Mouse (Mus musculus): ENCODE results near the gene Ttyh3. TPM values are rescaled to one million over a fixed set of nuclear protein-coding genes. Genes with fewer than 3 reads are reported as not detected.

Ttyh3 gene
- polyA plus RNA-seq, 1 experiment from 2014 or later = 5.2 TPM

DNA sequence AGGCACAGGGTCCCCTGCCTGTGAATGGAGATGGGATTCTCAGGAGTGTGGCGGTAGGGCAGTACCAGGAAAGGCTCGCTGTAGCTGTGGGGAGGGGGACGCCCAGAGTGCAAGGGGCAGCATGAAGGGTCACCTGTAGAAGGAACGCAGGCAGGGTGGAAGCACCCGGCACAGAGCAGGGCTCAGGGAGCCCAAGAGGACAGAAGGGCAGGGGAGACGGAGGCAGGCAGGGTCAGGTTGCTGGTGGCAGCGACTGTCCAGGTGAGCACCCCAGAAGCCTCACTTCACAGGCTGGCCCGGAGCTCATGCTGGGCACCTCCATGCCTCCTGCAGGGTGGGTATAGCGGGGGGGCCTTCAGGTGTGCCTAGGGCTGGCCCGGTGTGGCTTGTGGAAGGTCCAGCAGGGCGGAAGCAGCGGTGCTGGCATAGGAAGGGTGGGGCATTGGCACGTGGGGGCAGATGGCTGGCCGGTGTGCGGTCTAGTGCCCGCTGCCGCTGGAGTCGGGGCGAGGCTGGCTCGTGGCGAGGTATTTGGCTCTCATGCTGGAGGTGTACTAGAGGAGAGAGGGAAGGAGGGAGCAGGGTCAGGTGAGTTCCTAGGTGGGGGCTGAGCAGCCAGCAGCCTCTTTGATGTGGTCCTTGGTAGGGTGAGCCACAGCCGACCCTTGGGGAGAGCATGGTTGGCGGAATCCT is 25.7 kb downstream of the Ttyh3 start:
- no peak for DNase-seq
- no peaks in the 10 kb centered on the region for H3K9me3 ChIP-seq (ENCODE audit: low read length)
- H3K9ac ChIP-seq (replicated peaks) = no peak overlapping the region
- no peak overlapping the region for H3K27ac ChIP-seq (ENCODE audit: low read depth)
- H3K4me2 ChIP-seq (ENCODE audit: low read depth, low read length) = no peak overlapping the region
- H3K36me3 ChIP-seq (replicated peaks; ENCODE audit: insufficient read depth, low read length) = peaks cover 26% of the 10 kb centered on the region
- H3K27me3 ChIP-seq (ENCODE audit: insufficient read depth, low read length) = no peaks in the 10 kb centered on the region
- H3K4me3 ChIP-seq (ENCODE audit: low read depth, low read length) = no peak overlapping the region
- no peaks in the 10 kb centered on the region for H3K4me1 ChIP-seq (ENCODE audit: insufficient read depth)
- TF ChIP-seq CTCF (IDR thresholded peaks at IDR 0.05; ENCODE audit: low read depth) = no peak
- TF ChIP-seq EP300 (IDR thresholded peaks at IDR 0.05; ENCODE audit: low read depth) = no peak
- WGBS (ENCODE audit: insufficient replicate concordance) = 86% methylated on average over 23 of the region's 23 CpGs
- ATAC-seq = no peak

DNA sequence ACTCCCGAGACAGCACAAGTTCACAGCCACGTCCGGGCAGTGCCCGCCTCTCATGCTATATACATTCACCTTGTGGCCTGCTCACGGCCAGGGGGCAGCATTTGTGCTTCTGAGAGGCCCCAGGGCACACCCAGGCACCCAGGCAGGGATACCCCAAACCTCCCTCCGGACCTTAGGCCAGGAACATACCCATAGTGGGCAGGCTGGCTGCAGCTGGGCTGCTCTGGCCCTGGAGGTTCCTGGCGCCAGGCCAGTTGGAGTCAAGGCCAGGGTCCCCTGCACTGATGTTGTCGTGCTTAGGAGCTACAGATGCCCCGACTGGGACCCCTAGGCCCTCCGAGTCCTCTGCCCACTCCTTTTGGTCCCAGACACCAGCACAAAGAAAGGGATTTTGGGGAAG is 27.3 kb downstream of the Ttyh3 start:
- H3K4me2 ChIP-seq (ENCODE audit: low read depth, low read length) = no peak overlapping the region
- H3K9me3 ChIP-seq (ENCODE audit: low read length) = no peaks in the 10 kb centered on the region
- no peak overlapping the region for H3K9ac ChIP-seq (replicated peaks)
- H3K27ac ChIP-seq (ENCODE audit: low read depth) = no peak overlapping the region
- DNase-seq (no peak), ATAC-seq (no peak)
- 76% methylated on average over 10 of the region's 10 CpGs for WGBS (ENCODE audit: insufficient replicate concordance)
- H3K27me3 ChIP-seq (ENCODE audit: insufficient read depth, low read length) = no peaks in the 10 kb centered on the region
- H3K4me3 ChIP-seq (ENCODE audit: low read depth, low read length) = no peak overlapping the region
- peaks cover 10% of the 10 kb centered on the region for H3K36me3 ChIP-seq (replicated peaks; ENCODE audit: insufficient read depth, low read length)
- peaks cover 10% of the 10 kb centered on the region for H3K4me1 ChIP-seq (ENCODE audit: insufficient read depth)
- no peak; the same call in 1 of the 2 replicates for TF ChIP-seq CTCF (IDR thresholded peaks at IDR 0.05; ENCODE audit: low read depth)
- no peak for TF ChIP-seq EP300 (IDR thresholded peaks at IDR 0.05; ENCODE audit: low read depth)

- no peak overlapping the region for H3K27ac ChIP-seq (ENCODE audit: low read depth)
- H3K9me3 ChIP-seq (ENCODE audit: low read length) = no peaks in the 10 kb centered on the region
- no peak overlapping the region for H3K9ac ChIP-seq (replicated peaks)
- no peak for ATAC-seq
- H3K4me1 ChIP-seq (ENCODE audit: insufficient read depth) = peaks cover 14% of the 10 kb centered on the region
- DNase-seq = no peak
- no peak overlapping the region for H3K4me2 ChIP-seq (ENCODE audit: low read depth, low read length)
- WGBS (ENCODE audit: insufficient replicate concordance) = 64% methylated on average over 9 of the region's 9 CpGs
- peaks cover 10% of the 10 kb centered on the region; the same call in 1 of the 2 replicates for H3K36me3 ChIP-seq (replicated peaks; ENCODE audit: insufficient read depth, low read length)
- H3K27me3 ChIP-seq (ENCODE audit: insufficient read depth, low read length) = no peaks in the 10 kb centered on the region
- TF ChIP-seq CTCF (IDR thresholded peaks at IDR 0.05; ENCODE audit: low read depth) (no peak), EP300 (IDR thresholded peaks at IDR 0.05; ENCODE audit: low read depth) (no peak)
- H3K4me3 ChIP-seq (ENCODE audit: low read depth, low read length) = no peak overlapping the region
These were observed 27.7 kb downstream of the Ttyh3 start for GRCm38 (mm10) chr5:140621092-140621491.

DNA sequence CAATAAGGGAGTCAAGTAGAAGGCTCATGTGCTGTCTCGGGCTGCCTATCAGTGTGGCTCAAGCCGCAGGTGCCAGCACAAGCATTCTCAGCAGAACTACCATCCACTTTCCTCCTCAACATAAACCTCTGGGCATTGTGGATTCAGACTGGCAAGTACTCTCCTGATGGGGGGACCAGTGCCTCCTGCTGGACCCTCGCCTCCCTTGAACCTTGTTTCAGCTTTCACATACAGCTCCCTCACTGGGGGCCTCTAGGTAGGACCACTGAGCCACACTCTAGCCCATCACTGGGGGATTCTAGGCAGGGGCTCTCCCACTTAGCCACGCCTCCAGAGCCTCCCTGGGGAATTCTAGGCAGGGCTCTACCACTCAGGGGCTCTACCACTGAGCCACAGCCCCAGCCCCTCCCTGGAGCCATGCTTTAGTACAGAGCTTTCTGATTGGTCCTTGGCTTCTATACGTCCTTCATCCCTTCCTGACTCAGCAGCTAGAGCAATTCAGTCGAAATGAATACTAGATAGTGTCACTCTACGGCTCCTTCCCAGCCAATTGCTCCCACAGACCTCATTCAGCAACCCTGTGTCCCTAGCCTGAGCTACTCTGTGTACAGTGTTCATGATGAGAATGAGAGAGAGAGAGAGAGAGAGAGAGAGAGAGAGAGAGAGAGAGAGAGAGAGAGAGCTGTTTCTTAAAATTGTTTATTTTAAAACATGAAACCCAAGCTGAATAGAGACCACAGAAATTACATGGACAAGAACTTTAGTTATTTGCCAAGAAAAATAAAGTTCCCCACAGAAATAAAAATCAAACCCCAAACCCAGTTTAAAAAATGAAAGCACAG is 28.7 kb downstream of the Ttyh3 start:
- 46% methylated on average over 7 of the region's 7 CpGs for WGBS (ENCODE audit: insufficient replicate concordance)
- ATAC-seq (no peak), DNase-seq (no peak)
- H3K9ac ChIP-seq (replicated peaks) = no peak overlapping the region
- peaks cover 10% of the 10 kb centered on the region; the same call in 1 of the 2 replicates for H3K36me3 ChIP-seq (replicated peaks; ENCODE audit: insufficient read depth, low read length)
- H3K9me3 ChIP-seq (ENCODE audit: low read length) = no peaks in the 10 kb centered on the region
- H3K27me3 ChIP-seq (ENCODE audit: insufficient read depth, low read length) = no peaks in the 10 kb centered on the region
- H3K4me2 ChIP-seq (ENCODE audit: low read depth, low read length) = no peak overlapping the region
- no peak overlapping the region for H3K4me3 ChIP-seq (ENCODE audit: low read depth, low read length)
- H3K27ac ChIP-seq (ENCODE audit: low read depth) = no peak overlapping the region
- TF ChIP-seq EP300 (IDR thresholded peaks at IDR 0.05; ENCODE audit: low read depth) (no peak), CTCF (IDR thresholded peaks at IDR 0.05; ENCODE audit: low read depth) (no peak)
- peaks cover 18% of the 10 kb centered on the region for H3K4me1 ChIP-seq (ENCODE audit: insufficient read depth)

GRCm38 (mm10) chr5:140619151-140619771 is 29.6 kb downstream of the Ttyh3 start:
- H3K4me3 ChIP-seq (ENCODE audit: low read depth, low read length) = no peak overlapping the region
- no peaks in the 10 kb centered on the region for H3K27me3 ChIP-seq (ENCODE audit: insufficient read depth, low read length)
- H3K36me3 ChIP-seq (replicated peaks; ENCODE audit: insufficient read depth, low read length) = peaks cover 10% of the 10 kb centered on the region; the same call in 1 of the 2 replicates
- DNase-seq (peak; percentile 85), ATAC-seq (peak; percentile 28; the same call in 1 of the 2 replicates)
- no peak overlapping the region for H3K27ac ChIP-seq (ENCODE audit: low read depth)
- WGBS (ENCODE audit: insufficient replicate concordance) = 11% methylated on average over 6 of the region's 6 CpGs
- H3K9me3 ChIP-seq (ENCODE audit: low read length) = no peaks in the 10 kb centered on the region
- no peak overlapping the region for H3K4me2 ChIP-seq (ENCODE audit: low read depth, low read length)
- peaks cover 22% of the 10 kb centered on the region for H3K4me1 ChIP-seq (ENCODE audit: insufficient read depth)
- no peak overlapping the region for H3K9ac ChIP-seq (replicated peaks)
- TF ChIP-seq CTCF (IDR thresholded peaks at IDR 0.05; ENCODE audit: low read depth) = peak; percentile 88
- TF ChIP-seq EP300 (IDR thresholded peaks at IDR 0.05; ENCODE audit: low read depth) = no peak

- H3K4me1 ChIP-seq (ENCODE audit: insufficient read depth) = peaks cover 25% of the 10 kb centered on the region
- H3K9ac ChIP-seq (replicated peaks) = no peak overlapping the region; the same call in 1 of the 2 replicates
- H3K27me3 ChIP-seq (ENCODE audit: insufficient read depth, low read length) = no peaks in the 10 kb centered on the region
- DNase-seq (peak; percentile 71), ATAC-seq (peak; percentile 59)
- peak overlapping the region; percentile 87 for H3K27ac ChIP-seq (ENCODE audit: low read depth)
- 23% methylated on average over 5 of the region's 5 CpGs for WGBS (ENCODE audit: insufficient replicate concordance)
- H3K4me2 ChIP-seq (ENCODE audit: low read depth, low read length) = no peak overlapping the region; the same call in 1 of the 2 replicates
- no peak overlapping the region for H3K4me3 ChIP-seq (ENCODE audit: low read depth, low read length)
- peaks cover 8% of the 10 kb centered on the region for H3K36me3 ChIP-seq (replicated peaks; ENCODE audit: insufficient read depth, low read length)
- TF ChIP-seq CTCF (IDR thresholded peaks at IDR 0.05; ENCODE audit: low read depth) (no peak), EP300 (IDR thresholded peaks at IDR 0.05; ENCODE audit: low read depth) (no peak)
- no peaks in the 10 kb centered on the region for H3K9me3 ChIP-seq (ENCODE audit: low read length)
These were observed 31.1 kb downstream of the Ttyh3 start for GRCm38 (mm10) chr5:140617714-140618113.

Measured in liver, postnatal 0 days (tissue).